ENCODE assay signal across 8 mouse cellular contexts in the genomic region with DNA sequence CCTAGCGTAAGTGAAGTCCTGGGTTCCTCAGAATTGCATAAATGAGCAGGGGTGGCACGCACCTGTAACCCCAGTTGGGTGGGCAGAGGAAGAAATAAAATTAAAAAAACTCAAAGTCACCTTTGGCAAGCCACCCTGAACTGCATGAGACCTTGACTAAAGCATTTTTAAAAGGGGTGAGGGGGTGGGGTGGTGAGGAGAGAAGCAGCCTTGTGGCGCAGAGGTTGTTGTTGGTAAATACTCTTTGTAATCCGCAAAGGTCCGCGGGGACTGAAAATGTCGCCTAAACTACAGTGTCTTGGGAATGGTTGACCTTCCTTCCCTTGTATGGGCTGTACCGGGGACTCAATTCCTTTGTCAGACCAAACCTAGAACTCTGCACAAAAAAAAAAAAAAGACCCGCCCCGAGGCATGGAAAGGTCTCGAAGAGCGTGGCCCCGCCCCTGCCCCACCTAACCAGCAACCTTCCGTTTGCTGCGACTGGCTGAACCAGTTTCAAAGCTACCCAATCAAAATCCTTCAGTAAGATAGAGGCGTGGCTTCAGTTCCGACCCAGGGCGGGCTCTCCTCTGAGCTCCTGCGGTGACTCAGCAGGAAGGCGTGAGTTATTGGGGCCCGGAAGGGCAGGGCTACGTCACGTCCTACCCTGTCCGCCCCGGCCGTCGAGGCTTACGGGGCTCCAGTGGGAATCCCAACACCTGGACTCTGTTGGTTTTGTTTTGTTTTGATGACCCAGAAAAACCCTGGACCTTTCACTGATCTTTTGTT. TPM values are rescaled to one million over a fixed set of nuclear protein-coding genes. Genes with fewer than 3 reads are reported as not detected.
DNase-seq lines count a peak whose midpoint lies in the region; ATAC-seq lines count a peak whose summit lies in the region.

No protein-coding gene starts in this region.

- H3K4me1 ChIP-seq in hindbrain, embryonic 16.5 days (ENCODE audit: control insufficient read depth, insufficient read depth, low read depth, low read length) = peaks cover 3% of the 10 kb centered on the region

- H3K9ac ChIP-seq in hindbrain, embryonic 16.5 days (ENCODE audit: low read depth, low read length) = peak overlapping the region; percentile 57

- no peaks in the 10 kb centered on the region for H3K27me3 ChIP-seq in hindbrain, embryonic 16.5 days (replicated peaks; ENCODE audit: control insufficient read depth, insufficient read depth, low read length)

- H3K36me3 ChIP-seq in hindbrain, embryonic 16.5 days (ENCODE audit: control insufficient read depth, insufficient read depth, low read length) = no peaks in the 10 kb centered on the region
- no peaks in the 10 kb centered on the region for H3K36me3 ChIP-seq in macrophage (ENCODE audit: inconsistent target)

- peak; percentile 97 for DNase-seq in WW6 (ENCODE audit: low read depth, low spot score)
- DNase-seq in cerebellum, postnatal 4 days (ENCODE audit: low spot score in 2 of 2) = peak; percentile 61 to 76
- peak; percentile 97 for DNase-seq in gastrocnemius, adult 18-20 months (ENCODE audit: low spot score)
- DNase-seq in left cerebral cortex, adult 18-20 months (ENCODE audit: low spot score in 2 of 2) = peak; percentile 87 to 92
- DNase-seq in right cerebral cortex, adult 18-20 months = peak; percentile 97
- DNase-seq in urinary bladder, postnatal 10 days (ENCODE audit: low spot score) = peak; percentile 74

- peak overlapping the region; percentile 63 for H3K4me2 ChIP-seq in hindbrain, embryonic 16.5 days (ENCODE audit: low read length)

- peaks cover 16% of the 10 kb centered on the region for H3K79me2 ChIP-seq in macrophage (ENCODE audit: inconsistent target)

- peak overlapping the region; percentile 84 for H3K27ac ChIP-seq in hindbrain, embryonic 16.5 days (ENCODE audit: low read depth, low read length)
- H3K27ac ChIP-seq in macrophage = peak overlapping the region; percentile 89

- no peaks in the 10 kb centered on the region for H3K9me3 ChIP-seq in hindbrain, embryonic 16.5 days (ENCODE audit: control insufficient read depth, low read length)

- 7% methylated on average over 28 of the region's 28 CpGs for WGBS in hindbrain, embryonic 16.5 days
- WGBS in macrophage (ENCODE audit: missing documents) = 5% methylated on average over 28 of the region's 28 CpGs

- H3K4me3 ChIP-seq in hindbrain, embryonic 16.5 days (ENCODE audit: low read length) = peak overlapping the region; percentile 41
- H3K4me3 ChIP-seq in macrophage (ENCODE audit: inconsistent target) = peak overlapping the region; percentile 19

- peak; percentile 78 for ATAC-seq in hindbrain, embryonic 16.5 days

RNA-seq across cellular contexts. Expression of gene Ssc4d, which starts 16.9 kb away (rescaled TPM):
- total RNA-seq in gastrocnemius, adult 18-20 months (2021) = under 1 TPM; 0.57 to 0.95 TPM
- 2.9 and 3.4 TPM in 2 replicates for polyA plus RNA-seq in hindbrain, embryonic 16.5 days (2015; fragmentation: Nextera tagmentation; extraction: Ambion mirVana)
- total RNA-seq in left cerebral cortex, adult 18-20 months (2021) = 1 to 10 TPM in 1 of 2 experiments, under 1 TPM in 1; 0.79 to 1.3 TPM
- 1 to 10 TPM in 24 of 26 experiments, not detected in 2; 1.1 to 5.4 (median 2.5) TPM for total RNA-seq in macrophage (2018; cell fraction: chromatin; rRNA removed)
- total RNA-seq in macrophage (2018; cell fraction: cytosol; rRNA removed) = 1 to 10 TPM; 1.6 to 5.2 (median 3.2) TPM
- 1 to 10 TPM in 25 of 26 experiments, under 1 TPM in 1; 0.93 to 5.9 (median 3.7) TPM for total RNA-seq in macrophage (2018; cell fraction: nucleus; rRNA removed)
- polyA plus RNA-seq in macrophage (2018) = 2.8 to 3.3 TPM (median 3.0 TPM) in 3 replicates

RNA-seq across cellular contexts. Expression of gene Zp3, which starts 22.5 kb away (rescaled TPM):
- not detected for total RNA-seq in gastrocnemius, adult 18-20 months (2021)
- polyA plus RNA-seq in hindbrain, embryonic 16.5 days (2015; fragmentation: Nextera tagmentation; extraction: Ambion mirVana) = 0.15 TPM in 1 of 2 replicates, not detected in the other
- not detected for total RNA-seq in left cerebral cortex, adult 18-20 months (2021)
- total RNA-seq in macrophage (2018; cell fraction: chromatin; rRNA removed) = not detected
- not detected for total RNA-seq in macrophage (2018; cell fraction: cytosol; rRNA removed)
- total RNA-seq in macrophage (2018; cell fraction: nucleus; rRNA removed) = not detected
- not detected in 3 replicates for polyA plus RNA-seq in macrophage (2018)

RNA-seq across cellular contexts. Expression of gene Ywhag, which starts 23.0 kb away (rescaled TPM):
- 100 to 1,000 TPM; 288 to 326 TPM for total RNA-seq in gastrocnemius, adult 18-20 months (2021)
- polyA plus RNA-seq in hindbrain, embryonic 16.5 days (2015; fragmentation: Nextera tagmentation; extraction: Ambion mirVana) = 996 and 1,023 TPM in 2 replicates
- total RNA-seq in left cerebral cortex, adult 18-20 months (2021) = 1,000 to 10,000 TPM; 1,157 to 1,215 TPM
- total RNA-seq in macrophage (2018; cell fraction: chromatin; rRNA removed) = 100 to 1,000 TPM in 20 of 26 experiments, 10 to 100 TPM in 6; 53.4 to 231 (median 136) TPM
- total RNA-seq in macrophage (2018; cell fraction: cytosol; rRNA removed) = 100 to 1,000 TPM; 212 to 334 (median 277) TPM
- total RNA-seq in macrophage (2018; cell fraction: nucleus; rRNA removed) = 100 to 1,000 TPM in 24 of 26 experiments, 10 to 100 TPM in 2; 92.5 to 392 (median 213) TPM
- 161 to 315 TPM (median 200 TPM) in 3 replicates for polyA plus RNA-seq in macrophage (2018)

RNA-seq across cellular contexts. Expression of gene Dtx2, which starts 37.2 kb away (rescaled TPM):
- 1 to 10 TPM; 7.4 to 7.6 TPM for total RNA-seq in gastrocnemius, adult 18-20 months (2021)
- 22.9 and 28.6 TPM in 2 replicates for polyA plus RNA-seq in hindbrain, embryonic 16.5 days (2015; fragmentation: Nextera tagmentation; extraction: Ambion mirVana)
- total RNA-seq in left cerebral cortex, adult 18-20 months (2021) = 10 to 100 TPM in 1 of 2 experiments, 1 to 10 TPM in 1; 8.3 to 10.2 TPM
- total RNA-seq in macrophage (2018; cell fraction: chromatin; rRNA removed) = 100 to 1,000 TPM in 2 of 26 experiments, 10 to 100 TPM in 23, 1 to 10 TPM in 1; 7.0 to 116 (median 33.1) TPM
- total RNA-seq in macrophage (2018; cell fraction: cytosol; rRNA removed) = 10 to 100 TPM in 21 of 26 experiments, 1 to 10 TPM in 5; 7.6 to 49.8 (median 26.9) TPM
- total RNA-seq in macrophage (2018; cell fraction: nucleus; rRNA removed) = 10 to 100 TPM in 24 of 26 experiments, 1 to 10 TPM in 2; 6.1 to 96.6 (median 29.1) TPM
- polyA plus RNA-seq in macrophage (2018) = 7.6 to 10.1 TPM (median 9.4 TPM) in 3 replicates

Comparison
In these comparisons a context has a peak if more than half of its experiments do, and no peak if none do; other contexts are left out.
1. Peak in every context shown above with its lines: DNase-seq, ATAC-seq, H3K4me3 ChIP-seq and H3K27ac ChIP-seq.